Mouse (Mus musculus): ENCODE results near the gene Ogfrl1. TPM values are rescaled to one million over a fixed set of nuclear protein-coding genes. Genes with fewer than 3 reads are reported as not detected.

Ogfrl1 gene
- polyA plus RNA-seq, 1 experiment from 2014 or later, result 12.2 TPM

DNA sequence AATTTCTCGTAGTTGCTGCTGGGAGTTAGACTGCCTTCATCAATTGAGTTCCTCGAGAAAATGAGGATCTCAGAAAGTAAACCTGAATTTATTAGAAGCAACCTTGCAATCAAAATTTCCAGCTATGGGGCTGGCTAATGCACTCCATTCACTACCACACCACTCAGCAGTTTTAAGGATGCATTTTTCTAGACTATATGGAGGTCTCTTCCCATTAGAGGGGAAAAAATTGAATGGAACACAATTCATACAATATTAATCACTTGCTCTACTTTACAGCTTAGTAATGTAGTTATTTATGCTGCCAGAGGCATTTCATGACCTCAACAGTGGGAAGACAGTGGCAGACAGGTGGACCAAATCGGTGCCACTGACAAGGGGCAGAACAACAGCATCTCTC, 55.3 kb downstream of the Ogfrl1 start:
- no peak overlapping the region for H3K4me2 ChIP-seq (ENCODE audit: low read length)
- 73% methylated on average over 3 of the region's 3 CpGs for WGBS
- H3K27ac ChIP-seq (replicated peaks; ENCODE audit: low read depth, low read length), result 0 out of 2 replicates have a peak overlapping the region, but pooled peaks have one; percentile 50
- peak; percentile 30 for DNase-seq
- no peaks in the 10 kb centered on the region for H3K9me3 ChIP-seq (ENCODE audit: control insufficient read depth, low read length)
- no peaks in the 10 kb centered on the region for H3K27me3 ChIP-seq (ENCODE audit: control insufficient read depth, insufficient read depth, low read length)
- H3K36me3 ChIP-seq (ENCODE audit: control insufficient read depth, insufficient read depth, low read length), result no peaks in the 10 kb centered on the region
- ATAC-seq (ENCODE audit: low FRiP score, low TSS enrichment), result no peak
- no peaks in the 10 kb centered on the region for H3K4me1 ChIP-seq (ENCODE audit: control insufficient read depth, insufficient read depth, low read length)
- no peak overlapping the region for H3K4me3 ChIP-seq (replicated peaks; ENCODE audit: low read depth, low read length)
- H3K9ac ChIP-seq (replicated peaks; ENCODE audit: low read length), result no peak overlapping the region

DNA sequence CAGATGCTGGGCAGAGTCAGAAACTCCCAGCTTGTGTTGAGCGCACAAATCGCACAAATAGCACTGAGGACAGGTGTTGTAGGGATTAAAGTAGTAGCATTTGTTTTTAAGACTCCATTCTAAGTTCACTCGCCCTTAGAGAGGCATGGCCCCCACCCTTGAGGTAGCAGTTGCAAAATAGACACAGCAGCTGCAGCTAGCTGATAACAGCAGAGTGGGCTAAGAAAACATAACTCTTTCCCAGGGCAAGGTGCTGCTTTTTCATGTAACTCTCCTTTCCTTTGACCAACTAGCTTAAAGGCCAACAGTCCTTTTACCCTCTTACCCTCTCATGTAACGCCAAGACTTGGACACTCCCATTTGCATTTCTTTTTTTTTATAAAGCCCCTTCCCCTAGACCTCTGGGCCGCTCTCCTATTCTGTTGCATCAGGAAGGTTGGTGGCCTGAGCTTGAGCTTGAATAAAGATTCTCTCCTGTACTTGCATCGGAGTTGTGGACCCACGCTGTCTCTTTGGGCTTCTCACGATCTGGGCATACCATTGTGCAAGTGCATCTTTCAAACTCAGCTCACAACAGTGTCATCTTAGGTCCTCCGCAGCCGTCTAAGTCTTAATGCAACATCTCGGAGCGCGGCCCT, 61.7 kb downstream of the Ogfrl1 start:
- H3K4me1 ChIP-seq (ENCODE audit: control insufficient read depth, insufficient read depth, low read length), result no peaks in the 10 kb centered on the region
- DNase-seq (no peak), ATAC-seq (ENCODE audit: low FRiP score, low TSS enrichment) (no peak)
- no peaks in the 10 kb centered on the region for H3K9me3 ChIP-seq (ENCODE audit: control insufficient read depth, low read length)
- 91% methylated on average over 13 of the region's 13 CpGs for WGBS
- H3K27me3 ChIP-seq (ENCODE audit: control insufficient read depth, insufficient read depth, low read length), result no peaks in the 10 kb centered on the region
- no peak overlapping the region for H3K27ac ChIP-seq (replicated peaks; ENCODE audit: low read depth, low read length)
- no peak overlapping the region for H3K4me3 ChIP-seq (replicated peaks; ENCODE audit: low read depth, low read length)
- H3K9ac ChIP-seq (replicated peaks; ENCODE audit: low read length), result no peak overlapping the region
- no peak overlapping the region for H3K4me2 ChIP-seq (ENCODE audit: low read length)
- H3K36me3 ChIP-seq (ENCODE audit: control insufficient read depth, insufficient read depth, low read length), result no peaks in the 10 kb centered on the region

DNA sequence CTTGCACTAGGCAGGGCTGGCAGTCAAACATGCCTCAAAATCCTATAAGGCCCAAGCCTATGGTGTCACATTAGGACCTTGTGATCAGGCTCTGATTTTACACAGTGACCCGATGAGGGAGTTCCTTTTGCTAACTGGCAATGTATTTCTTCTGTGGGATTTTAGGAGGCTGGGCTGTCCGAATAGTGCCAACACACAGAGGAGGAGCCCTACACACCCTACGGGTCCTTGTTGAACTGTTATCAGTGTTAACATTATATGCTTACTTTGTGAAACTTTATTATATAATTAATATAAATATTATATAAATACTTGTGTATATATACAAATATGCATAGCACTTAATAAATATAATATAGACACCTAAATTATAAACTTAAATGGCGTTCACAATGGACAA, 62.5 kb downstream of the Ogfrl1 start:
- no peak overlapping the region for H3K4me3 ChIP-seq (replicated peaks; ENCODE audit: low read depth, low read length)
- no peaks in the 10 kb centered on the region for H3K36me3 ChIP-seq (ENCODE audit: control insufficient read depth, insufficient read depth, low read length)
- H3K4me1 ChIP-seq (ENCODE audit: control insufficient read depth, insufficient read depth, low read length), result no peaks in the 10 kb centered on the region
- ATAC-seq (ENCODE audit: low FRiP score, low TSS enrichment), result no peak
- no peaks in the 10 kb centered on the region for H3K27me3 ChIP-seq (ENCODE audit: control insufficient read depth, insufficient read depth, low read length)
- H3K9ac ChIP-seq (replicated peaks; ENCODE audit: low read length), result no peak overlapping the region
- 95% methylated on average over 4 of the region's 4 CpGs for WGBS
- no peak for DNase-seq
- H3K27ac ChIP-seq (replicated peaks; ENCODE audit: low read depth, low read length), result no peak overlapping the region
- H3K4me2 ChIP-seq (ENCODE audit: low read length), result no peak overlapping the region
- no peaks in the 10 kb centered on the region for H3K9me3 ChIP-seq (ENCODE audit: control insufficient read depth, low read length)

GRCm38 (mm10) chr1:23332192-23332591, 65.4 kb downstream of the Ogfrl1 start:
- H3K27ac ChIP-seq (replicated peaks; ENCODE audit: low read depth, low read length), result no peak overlapping the region
- no peaks in the 10 kb centered on the region for H3K27me3 ChIP-seq (ENCODE audit: control insufficient read depth, insufficient read depth, low read length)
- no peaks in the 10 kb centered on the region for H3K4me1 ChIP-seq (ENCODE audit: control insufficient read depth, insufficient read depth, low read length)
- H3K9me3 ChIP-seq (ENCODE audit: control insufficient read depth, low read length), result no peaks in the 10 kb centered on the region
- no peak overlapping the region for H3K9ac ChIP-seq (replicated peaks; ENCODE audit: low read length)
- no peak for ATAC-seq (ENCODE audit: low FRiP score, low TSS enrichment)
- H3K36me3 ChIP-seq (ENCODE audit: control insufficient read depth, insufficient read depth, low read length), result no peaks in the 10 kb centered on the region
- no peak overlapping the region for H3K4me2 ChIP-seq (ENCODE audit: low read length)
- DNase-seq, result no peak
- no peak overlapping the region for H3K4me3 ChIP-seq (replicated peaks; ENCODE audit: low read depth, low read length)
- WGBS, result 85% methylated on average over 4 of the region's 4 CpGs

DNA sequence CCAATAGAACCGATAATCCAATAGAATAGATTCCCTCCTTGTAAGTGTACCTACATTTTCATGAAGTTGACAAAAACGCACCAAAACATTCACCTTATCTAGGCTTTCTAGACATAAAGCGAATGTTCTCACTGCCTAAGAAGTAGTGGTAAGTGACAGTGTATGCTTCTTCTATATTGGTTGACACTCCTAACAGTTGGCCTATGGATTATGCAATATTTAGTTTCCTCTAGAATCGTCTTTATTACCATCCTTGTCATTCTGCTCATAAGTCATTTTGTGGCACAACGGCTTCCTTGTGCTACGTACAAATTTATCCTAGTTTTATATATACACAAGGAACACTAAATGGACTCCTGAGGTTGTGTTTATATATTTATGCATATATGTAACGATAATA, 72.4 kb downstream of the Ogfrl1 start:
- ATAC-seq (ENCODE audit: low FRiP score, low TSS enrichment) (no peak), DNase-seq (no peak)
- H3K9me3 ChIP-seq (ENCODE audit: control insufficient read depth, low read length), result no peaks in the 10 kb centered on the region
- H3K36me3 ChIP-seq (ENCODE audit: control insufficient read depth, insufficient read depth, low read length), result no peaks in the 10 kb centered on the region
- H3K9ac ChIP-seq (replicated peaks; ENCODE audit: low read length), result no peak overlapping the region
- H3K4me3 ChIP-seq (replicated peaks; ENCODE audit: low read depth, low read length), result no peak overlapping the region
- 94% methylated on average over 7 of the region's 7 CpGs for WGBS
- H3K4me1 ChIP-seq (ENCODE audit: control insufficient read depth, insufficient read depth, low read length), result peaks cover 6% of the 10 kb centered on the region
- no peak overlapping the region for H3K27ac ChIP-seq (replicated peaks; ENCODE audit: low read depth, low read length)
- H3K4me2 ChIP-seq (ENCODE audit: low read length), result no peak overlapping the region
- H3K27me3 ChIP-seq (ENCODE audit: control insufficient read depth, insufficient read depth, low read length), result no peaks in the 10 kb centered on the region

GRCm38 (mm10) chr1:23324226-23324625, 73.3 kb downstream of the Ogfrl1 start:
- H3K27me3 ChIP-seq (ENCODE audit: control insufficient read depth, insufficient read depth, low read length), result no peaks in the 10 kb centered on the region
- no peak overlapping the region for H3K4me2 ChIP-seq (ENCODE audit: low read length)
- no peak for ATAC-seq (ENCODE audit: low FRiP score, low TSS enrichment)
- H3K9ac ChIP-seq (replicated peaks; ENCODE audit: low read length), result no peak overlapping the region
- H3K27ac ChIP-seq (replicated peaks; ENCODE audit: low read depth, low read length), result no peak overlapping the region
- no peak overlapping the region for H3K4me3 ChIP-seq (replicated peaks; ENCODE audit: low read depth, low read length)
- DNase-seq, result peak; percentile 88
- H3K4me1 ChIP-seq (ENCODE audit: control insufficient read depth, insufficient read depth, low read length), result peaks cover 6% of the 10 kb centered on the region
- no peaks in the 10 kb centered on the region for H3K9me3 ChIP-seq (ENCODE audit: control insufficient read depth, low read length)
- 20% methylated on average over 5 of the region's 5 CpGs for WGBS
- no peaks in the 10 kb centered on the region for H3K36me3 ChIP-seq (ENCODE audit: control insufficient read depth, insufficient read depth, low read length)

GRCm38 (mm10) chr1:23323286-23323685, 74.3 kb downstream of the Ogfrl1 start:
- H3K9me3 ChIP-seq (ENCODE audit: control insufficient read depth, low read length), result no peaks in the 10 kb centered on the region
- no peak overlapping the region for H3K27ac ChIP-seq (replicated peaks; ENCODE audit: low read depth, low read length)
- H3K27me3 ChIP-seq (ENCODE audit: control insufficient read depth, insufficient read depth, low read length), result no peaks in the 10 kb centered on the region
- H3K4me3 ChIP-seq (replicated peaks; ENCODE audit: low read depth, low read length), result no peak overlapping the region
- DNase-seq, result no peak
- no peak overlapping the region for H3K9ac ChIP-seq (replicated peaks; ENCODE audit: low read length)
- H3K4me2 ChIP-seq (ENCODE audit: low read length), result no peak overlapping the region
- WGBS, result 66% methylated on average over 11 of the region's 11 CpGs
- ATAC-seq (ENCODE audit: low FRiP score, low TSS enrichment), result no peak
- peaks cover 6% of the 10 kb centered on the region for H3K4me1 ChIP-seq (ENCODE audit: control insufficient read depth, insufficient read depth, low read length)
- H3K36me3 ChIP-seq (ENCODE audit: control insufficient read depth, insufficient read depth, low read length), result no peaks in the 10 kb centered on the region

GRCm38 (mm10) chr1:23322208-23322607, 75.4 kb downstream of the Ogfrl1 start:
- no peak for DNase-seq
- Histone ChIP-seq H3K9me3 (ENCODE audit: control insufficient read depth, low read length) (no peaks in the 10 kb centered on the region), H3K4me1 (ENCODE audit: control insufficient read depth, insufficient read depth, low read length) (peaks cover 6% of the 10 kb centered on the region), H3K4me2 (ENCODE audit: low read length) (no peak overlapping the region), H3K36me3 (ENCODE audit: control insufficient read depth, insufficient read depth, low read length) (no peaks in the 10 kb centered on the region), H3K27me3 (ENCODE audit: control insufficient read depth, insufficient read depth, low read length) (no peaks in the 10 kb centered on the region), H3K4me3 (replicated peaks; ENCODE audit: low read depth, low read length) (no peak overlapping the region), H3K9ac (replicated peaks; ENCODE audit: low read length) (no peak overlapping the region), H3K27ac (replicated peaks; ENCODE audit: low read depth, low read length) (no peak overlapping the region)
- no peak for ATAC-seq (ENCODE audit: low FRiP score, low TSS enrichment)
- WGBS, result 86% methylated on average over 4 of the region's 4 CpGs

- Histone ChIP-seq H3K9me3 (ENCODE audit: control insufficient read depth, low read length) (no peaks in the 10 kb centered on the region), H3K4me2 (ENCODE audit: low read length) (peak overlapping the region; percentile 42), H3K36me3 (ENCODE audit: control insufficient read depth, insufficient read depth, low read length) (no peaks in the 10 kb centered on the region), H3K9ac (replicated peaks; ENCODE audit: low read length) (no peak overlapping the region), H3K4me1 (ENCODE audit: control insufficient read depth, insufficient read depth, low read length) (peaks cover 6% of the 10 kb centered on the region), H3K4me3 (replicated peaks; ENCODE audit: low read depth, low read length) (no peak overlapping the region), H3K27ac (replicated peaks; ENCODE audit: low read depth, low read length) (no peak overlapping the region; the same call in 1 of the 2 replicates), H3K27me3 (ENCODE audit: control insufficient read depth, insufficient read depth, low read length) (no peaks in the 10 kb centered on the region)
- 14% methylated on average over 10 of the region's 10 CpGs for WGBS
- peak; percentile 46; the same call in 1 of the 2 replicates for ATAC-seq (ENCODE audit: low FRiP score, low TSS enrichment)
- peak; percentile 65 for DNase-seq
Observed at GRCm38 (mm10) chr1:23321331-23321851, 76.2 kb downstream of the Ogfrl1 start.
